Mouse (Mus musculus) embryonic fibroblast, embryonic 13.5 days (primary cell): ENCODE data around the gene Gm5128.
"Not testable (repeated sequence)": the region's sequence is repeated elsewhere in the genome, so short reads cannot be mapped to it uniquely, and the experiment has no call there.

Experiments
- CTCF ChIP-seq: IDR thresholded peaks from 2 replicates; pipeline ENCODE4 v1.5.1; 2011; ENCODE audit warnings: mild to moderate bottlenecking, control low read depth, low read length, moderate library complexity, borderline replicate concordance; ENCODE audit not compliant: insufficient read depth
- POLR2A ChIP-seq: IDR thresholded peaks from 2 replicates; pipeline ENCODE4 v1.6.1; 2011; ENCODE audit warnings: low read depth, mild to moderate bottlenecking, control low read depth, low read length, moderate library complexity

GRCm38 (mm10) chrX:135421824-135422223 is 48.7 kb downstream of the Gm5128 start:
- not testable (repeated sequence) for TF ChIP-seq CTCF, POLR2A
